Mouse (Mus musculus) limb, embryonic 11.5 days (tissue): ENCODE data around the gene Gbf1. TPM values are rescaled to one million over a fixed set of nuclear protein-coding genes. Genes with fewer than 3 reads are reported as not detected.
"Not testable (repeated sequence)": the region's sequence is repeated elsewhere in the genome, so short reads cannot be mapped to it uniquely, and the experiment has no call there.

ENCODE experiments used
- ATAC-seq: fragments of 200-750 bp; cut with Nextera tagmentation; 2 replicates; pipeline ENCODE4 v1.8.0; 2017; ENCODE audit warnings: low read depth; ENCODE audit not compliant: insufficient number of reproducible peaks, low FRiP score, low TSS enrichment
- DNase-seq: peaks from one replicate; pipeline ENCODE4 v3.0.0-alpha.2; 2015; ENCODE audit warnings: low spot score
- H3K27ac ChIP-seq: fragments of 300-500 bp; sonication (generic); replicated peaks from 2 replicates; pipeline ENCODE4 v1.5.1; 2014; ENCODE audit warnings: low read depth, mild to moderate bottlenecking, low read length
- H3K27me3 ChIP-seq: fragments of 300-500 bp; sonication (generic); 2 replicates; pipeline ENCODE4 v1.6.1; 2014; ENCODE audit warnings: mild to moderate bottlenecking, low read length, mixed read lengths; ENCODE audit not compliant: control insufficient read depth, insufficient read depth
- H3K36me3 ChIP-seq: fragments of 300-500 bp; sonication (generic); 2 replicates; pipeline ENCODE4 v1.6.1; 2014; ENCODE audit warnings: mild to moderate bottlenecking, low read length, moderate library complexity, mixed read lengths; ENCODE audit not compliant: control insufficient read depth, insufficient read depth
- H3K4me1 ChIP-seq: fragments of 300-500 bp; sonication (generic); 2 replicates; pipeline ENCODE4 v1.6.1; 2014; ENCODE audit warnings: low read length, mixed read lengths; ENCODE audit not compliant: control insufficient read depth, insufficient read depth
- H3K4me2 ChIP-seq: fragments of 300-500 bp; sonication (generic); 2 replicates; pipeline ENCODE4 v1.6.1; 2014; ENCODE audit warnings: low read depth, mild to moderate bottlenecking, moderate library complexity; ENCODE audit not compliant: severe bottlenecking
- H3K4me3 ChIP-seq: fragments of 300-500 bp; sonication (generic); 2 replicates; pipeline ENCODE4 v1.5.1; 2014; ENCODE audit warnings: low read depth, low read length
- H3K9ac ChIP-seq: fragments of 300-500 bp; sonication (generic); 2 replicates; pipeline ENCODE4 v1.6.1; 2014; ENCODE audit warnings: mild to moderate bottlenecking, low read length
- H3K9me3 ChIP-seq: fragments of 300-500 bp; sonication (generic); 2 replicates; pipeline ENCODE4 v1.6.1; 2016; ENCODE audit warnings: low read length; ENCODE audit not compliant: control insufficient read depth
- WGBS: fragments of 180-500 bp; shearing (Covaris S2); extraction: QIAGEN DNeasy Blood & Tissue Kit; methylation state at CpG from one replicate; pipeline ENCODE4 v1.1.7; 2014; 5-methylcytosine and 5-hydroxymethylcytosine counted together
- polyA plus RNA-seq: library from polyadenylated mRNA; unstranded; fragments of >200 nt; fragmentation: Nextera tagmentation; extraction: Ambion mirVana; gene quantifications from 2 replicates; pipeline ENCODE4 v1.2.1, GENCODE M21; 2014

The Gbf1 gene
- polyA plus RNA-seq, 1 experiment from 2014 or later, result 35.0 TPM

DNA sequence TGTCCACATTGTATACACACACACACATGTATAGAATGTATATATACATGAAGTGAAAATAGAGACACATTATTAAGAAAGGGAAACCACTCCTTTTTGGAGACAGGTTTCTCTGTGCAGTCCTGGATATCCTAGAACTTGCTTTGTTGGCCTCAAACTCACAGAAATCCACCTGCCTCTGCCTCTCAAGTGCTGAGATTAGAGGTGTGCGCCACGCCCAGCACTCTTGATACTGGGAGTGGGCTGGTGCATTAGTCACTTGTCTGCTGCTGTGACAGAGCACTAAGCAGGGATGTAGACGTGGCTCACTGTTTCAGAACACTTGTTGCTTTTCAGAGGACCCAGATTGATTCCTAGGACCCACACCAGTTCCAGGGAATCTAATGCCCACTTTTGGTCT lies 13.6 kb downstream of the Gbf1 start:
- no peak overlapping the region for H3K9ac ChIP-seq
- no peak overlapping the region for H3K27ac ChIP-seq
- no peak for ATAC-seq
- no peaks in the 10 kb centered on the region for H3K27me3 ChIP-seq
- peaks cover 7% of the 10 kb centered on the region; the same call in 1 of the 2 replicates for H3K36me3 ChIP-seq
- 91% methylated on average over 3 of the region's 3 CpGs for WGBS
- no peak overlapping the region for H3K4me2 ChIP-seq
- no peak overlapping the region for H3K4me3 ChIP-seq
- H3K9me3 ChIP-seq, result no peaks in the 10 kb centered on the region
- no peaks in the 10 kb centered on the region for H3K4me1 ChIP-seq
- no peak for DNase-seq

- WGBS, result 72% methylated on average over 2 of the region's 2 CpGs
- H3K27me3 ChIP-seq, H3K36me3 ChIP-seq, H3K4me2 ChIP-seq, H3K9ac ChIP-seq, H3K27ac ChIP-seq, H3K4me1 ChIP-seq, H3K9me3 ChIP-seq, DNase-seq, ATAC-seq, H3K4me3 ChIP-seq: not testable (repeated sequence)
Measured at GRCm38 (mm10) chr19:46167169-46167568, 14.9 kb downstream of the Gbf1 start.

DNA sequence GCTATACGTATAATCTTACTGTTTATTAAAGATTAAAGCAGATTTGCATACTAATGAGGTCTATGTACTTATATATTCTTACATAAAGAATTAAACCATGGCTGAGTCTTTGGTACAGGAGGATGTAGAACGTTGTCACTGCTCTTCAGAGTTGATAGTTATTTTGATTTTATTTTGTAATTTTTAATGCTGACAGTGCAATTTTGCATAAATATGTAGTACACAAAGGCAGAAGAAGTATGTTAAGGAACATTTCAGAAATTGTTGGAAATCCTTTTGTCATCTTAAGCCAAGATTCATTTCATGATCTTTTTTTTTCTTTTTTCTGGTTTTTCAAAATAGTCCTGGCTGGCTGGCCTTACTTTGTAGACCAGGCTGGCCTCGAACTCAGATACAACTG lies 17.1 kb downstream of the Gbf1 start:
- Histone ChIP-seq H3K4me1 (no peaks in the 10 kb centered on the region), H3K4me3 (no peak overlapping the region), H3K9me3 (no peaks in the 10 kb centered on the region), H3K27me3 (no peaks in the 10 kb centered on the region), H3K36me3 (peaks cover 7% of the 10 kb centered on the region; the same call in 1 of the 2 replicates), H3K27ac (no peak overlapping the region), H3K4me2 (no peak overlapping the region), H3K9ac (no peak overlapping the region)
- ATAC-seq, result no peak
- DNase-seq, result no peak
- WGBS, result 88% methylated on average over 3 of the region's 3 CpGs

GRCm38 (mm10) chr19:46169913-46170312 lies 17.6 kb downstream of the Gbf1 start:
- peaks cover 5% of the 10 kb centered on the region; the same call in 1 of the 2 replicates for H3K36me3 ChIP-seq
- no peaks in the 10 kb centered on the region for H3K9me3 ChIP-seq
- no peak overlapping the region for H3K27ac ChIP-seq
- no peak for ATAC-seq
- H3K4me1 ChIP-seq, result no peaks in the 10 kb centered on the region
- DNase-seq, result no peak
- no peak overlapping the region for H3K9ac ChIP-seq
- H3K4me3 ChIP-seq, result no peak overlapping the region
- H3K27me3 ChIP-seq, result no peaks in the 10 kb centered on the region
- 63% methylated on average over 1 of the region's 1 CpGs for WGBS
- H3K4me2 ChIP-seq, result no peak overlapping the region

DNA sequence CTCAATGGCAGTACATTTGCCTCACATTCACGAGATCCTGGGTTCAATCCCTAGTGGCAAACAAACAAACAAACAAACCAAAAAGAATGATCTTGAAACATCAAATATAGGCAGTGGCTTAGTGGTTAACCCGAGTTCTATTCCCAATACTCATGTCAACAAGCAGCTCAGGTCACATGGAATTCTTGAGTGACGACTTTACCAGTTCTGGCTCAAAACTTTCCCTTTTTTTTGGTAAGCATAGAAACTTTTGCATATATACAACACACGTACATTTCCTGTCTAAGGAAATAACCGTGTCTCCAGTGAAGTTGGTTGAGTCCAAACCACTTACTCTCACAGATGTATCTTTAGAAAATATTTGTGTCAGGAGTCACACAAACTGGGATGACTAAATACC lies 20.2 kb downstream of the Gbf1 start:
- DNase-seq (no peak), ATAC-seq (no peak)
- no peaks in the 10 kb centered on the region for H3K27me3 ChIP-seq
- no peaks in the 10 kb centered on the region for H3K9me3 ChIP-seq
- no peak overlapping the region for H3K27ac ChIP-seq
- no peaks in the 10 kb centered on the region for H3K4me1 ChIP-seq
- no peaks in the 10 kb centered on the region for H3K36me3 ChIP-seq
- WGBS, result 85% methylated on average over 5 of the region's 5 CpGs
- no peak overlapping the region for H3K4me2 ChIP-seq
- H3K9ac ChIP-seq, result no peak overlapping the region
- no peak overlapping the region for H3K4me3 ChIP-seq

- no peaks in the 10 kb centered on the region for H3K9me3 ChIP-seq
- no peak overlapping the region for H3K4me2 ChIP-seq
- ATAC-seq (no peak), DNase-seq (no peak)
- H3K9ac ChIP-seq, result no peak overlapping the region
- H3K36me3 ChIP-seq, result no peaks in the 10 kb centered on the region
- no peaks in the 10 kb centered on the region for H3K27me3 ChIP-seq
- no peaks in the 10 kb centered on the region for H3K4me1 ChIP-seq
- no peak overlapping the region for H3K4me3 ChIP-seq
- no peak overlapping the region for H3K27ac ChIP-seq
Measured at GRCm38 (mm10) chr19:46175173-46175572, 22.9 kb downstream of the Gbf1 start.

GRCm38 (mm10) chr19:46177046-46177445 lies 24.7 kb downstream of the Gbf1 start:
- Histone ChIP-seq H3K4me2 (no peak overlapping the region), H3K27ac (no peak overlapping the region), H3K36me3 (no peaks in the 10 kb centered on the region), H3K9ac (no peak overlapping the region), H3K27me3 (no peaks in the 10 kb centered on the region), H3K9me3 (no peaks in the 10 kb centered on the region), H3K4me3 (no peak overlapping the region), H3K4me1 (no peaks in the 10 kb centered on the region)
- 70% methylated on average over 5 of the region's 5 CpGs for WGBS
- no peak for ATAC-seq
- no peak for DNase-seq

- peaks cover 3% of the 10 kb centered on the region for H3K36me3 ChIP-seq
- no peaks in the 10 kb centered on the region for H3K9me3 ChIP-seq
- no peak overlapping the region for H3K4me3 ChIP-seq
- no peak for DNase-seq
- ATAC-seq, result no peak
- WGBS, result 99% methylated on average over 2 of the region's 2 CpGs
- no peak overlapping the region for H3K27ac ChIP-seq
- no peaks in the 10 kb centered on the region for H3K27me3 ChIP-seq
- no peak overlapping the region for H3K9ac ChIP-seq
- H3K4me2 ChIP-seq, result no peak overlapping the region
- no peaks in the 10 kb centered on the region for H3K4me1 ChIP-seq
Measured at GRCm38 (mm10) chr19:46180274-46180673, 28.0 kb downstream of the Gbf1 start.

DNA sequence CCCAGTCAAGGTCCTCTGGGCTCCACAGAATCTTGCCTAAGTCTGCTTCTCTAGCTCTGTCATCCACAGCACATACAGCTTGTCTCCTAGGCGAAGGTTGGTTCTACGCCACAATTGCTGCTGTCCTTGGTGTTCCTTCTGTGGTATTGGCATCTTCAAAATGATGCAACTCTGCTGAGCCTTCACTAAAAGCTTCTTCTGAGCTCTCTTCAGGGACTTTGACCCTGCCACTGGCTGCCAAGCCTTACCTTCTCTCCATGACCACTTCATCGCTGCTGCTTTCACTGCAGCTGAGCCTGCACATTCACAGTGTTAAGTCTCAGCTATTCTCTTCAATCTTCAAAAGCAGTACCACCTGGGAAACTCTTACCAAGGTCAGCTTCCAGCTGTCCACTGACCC lies 29.9 kb downstream of the Gbf1 start:
- whole genome bisulfite sequencing, result 89% methylated on average over 3 of the region's 3 CpGs
- Histone ChIP-seq H3K4me2 (no peak overlapping the region), H3K27ac (no peak overlapping the region), H3K27me3 (no peaks in the 10 kb centered on the region), H3K36me3 (peaks cover 3% of the 10 kb centered on the region), H3K9ac (no peak overlapping the region), H3K4me1 (no peaks in the 10 kb centered on the region), H3K9me3 (no peaks in the 10 kb centered on the region), H3K4me3 (no peak overlapping the region)
- ATAC-seq, result no peak
- DNase-seq, result no peak
